Mouse (Mus musculus): Measurements from ENCODE around the gene Katnal1.

Katnal1 gene

GRCm38 (mm10) chr5:148935071-148935821 lies 6.1 kb upstream of the Katnal1 start:
- in situ Hi-C loops (cut with MboI; ENCODE audit: low pct_unique_long_range_greater_than_20kb in 1 of 2, low sequenced_read_pairs in 2 of 2, unreplicated experiment in 1 of 2), result no loop called here

- in situ Hi-C loops (cut with MboI; ENCODE audit: low pct_unique_long_range_greater_than_20kb in 1 of 2, low sequenced_read_pairs in 2 of 2, unreplicated experiment in 1 of 2), result no loop called here
Observed at GRCm38 (mm10) chr5:148934457-148934856, 5.3 kb upstream of the Katnal1 start.

- in situ Hi-C loops (cut with MboI; ENCODE audit: low pct_unique_long_range_greater_than_20kb in 1 of 2, low sequenced_read_pairs in 2 of 2, unreplicated experiment in 1 of 2), result no loop called here
Observed at GRCm38 (mm10) chr5:148933767-148934166, 4.6 kb upstream of the Katnal1 start.

- in situ Hi-C loops (cut with MboI; ENCODE audit: low pct_unique_long_range_greater_than_20kb in 1 of 2, low sequenced_read_pairs in 2 of 2, unreplicated experiment in 1 of 2), result no loop called here
Observed at GRCm38 (mm10) chr5:148931301-148931700, 2.2 kb upstream of the Katnal1 start.

- in situ Hi-C loops (cut with MboI; ENCODE audit: low pct_unique_long_range_greater_than_20kb in 1 of 2, low sequenced_read_pairs in 2 of 2, unreplicated experiment in 1 of 2), result no loop called here
Observed at GRCm38 (mm10) chr5:148928382-148929115, 571 bp downstream of the Katnal1 start.

- in situ Hi-C loops (cut with MboI; ENCODE audit: low pct_unique_long_range_greater_than_20kb in 1 of 2, low sequenced_read_pairs in 2 of 2, unreplicated experiment in 1 of 2), result no loop called here
Observed at GRCm38 (mm10) chr5:148927717-148928223, 1.4 kb downstream of the Katnal1 start.

- in situ Hi-C loops (cut with MboI; ENCODE audit: low pct_unique_long_range_greater_than_20kb in 1 of 2, low sequenced_read_pairs in 2 of 2, unreplicated experiment in 1 of 2), result no loop called here
Observed at GRCm38 (mm10) chr5:148924586-148924985, 4.5 kb downstream of the Katnal1 start.

- in situ Hi-C loops (cut with MboI; ENCODE audit: low pct_unique_long_range_greater_than_20kb in 1 of 2, low sequenced_read_pairs in 2 of 2, unreplicated experiment in 1 of 2), result no loop called here
Observed at GRCm38 (mm10) chr5:148924051-148924450, 5.1 kb downstream of the Katnal1 start.

GRCm38 (mm10) chr5:148923408-148923807 lies 5.7 kb downstream of the Katnal1 start:
- in situ Hi-C loops (cut with MboI; ENCODE audit: low pct_unique_long_range_greater_than_20kb in 1 of 2, low sequenced_read_pairs in 2 of 2, unreplicated experiment in 1 of 2), result no loop called here

- in situ Hi-C loops (cut with MboI; ENCODE audit: low pct_unique_long_range_greater_than_20kb in 1 of 2, low sequenced_read_pairs in 2 of 2, unreplicated experiment in 1 of 2), result no loop called here
Observed at GRCm38 (mm10) chr5:148922773-148923172, 6.3 kb downstream of the Katnal1 start.

GRCm38 (mm10) chr5:148918049-148918448 lies 11.1 kb downstream of the Katnal1 start:
- in situ Hi-C loops (cut with MboI; ENCODE audit: low pct_unique_long_range_greater_than_20kb in 1 of 2, low sequenced_read_pairs in 2 of 2, unreplicated experiment in 1 of 2), result no loop called here

GRCm38 (mm10) chr5:148916775-148917174 lies 12.3 kb downstream of the Katnal1 start:
- in situ Hi-C loops (cut with MboI; ENCODE audit: low pct_unique_long_range_greater_than_20kb in 1 of 2, low sequenced_read_pairs in 2 of 2, unreplicated experiment in 1 of 2), result no loop called here

- in situ Hi-C loops (cut with MboI; ENCODE audit: low pct_unique_long_range_greater_than_20kb in 1 of 2, low sequenced_read_pairs in 2 of 2, unreplicated experiment in 1 of 2), result no loop called here
Observed at GRCm38 (mm10) chr5:148912262-148912661, 16.9 kb downstream of the Katnal1 start.

- in situ Hi-C loops (cut with MboI; ENCODE audit: low pct_unique_long_range_greater_than_20kb in 1 of 2, low sequenced_read_pairs in 2 of 2, unreplicated experiment in 1 of 2), result no loop called here
Observed at GRCm38 (mm10) chr5:148910066-148910465, 19.1 kb downstream of the Katnal1 start.

- in situ Hi-C loops (cut with MboI; ENCODE audit: low pct_unique_long_range_greater_than_20kb in 1 of 2, low sequenced_read_pairs in 2 of 2, unreplicated experiment in 1 of 2), result no loop called here
Observed at GRCm38 (mm10) chr5:148909402-148909801, 19.7 kb downstream of the Katnal1 start.

GRCm38 (mm10) chr5:148909057-148909395 lies 20.1 kb downstream of the Katnal1 start:
- in situ Hi-C loops (cut with MboI; ENCODE audit: low pct_unique_long_range_greater_than_20kb in 1 of 2, low sequenced_read_pairs in 2 of 2, unreplicated experiment in 1 of 2), result no loop called here

- in situ Hi-C loops (cut with MboI; ENCODE audit: low pct_unique_long_range_greater_than_20kb in 1 of 2, low sequenced_read_pairs in 2 of 2, unreplicated experiment in 1 of 2), result no loop called here
Observed at GRCm38 (mm10) chr5:148908191-148909056, 20.7 kb downstream of the Katnal1 start.

- in situ Hi-C loops (cut with MboI; ENCODE audit: low pct_unique_long_range_greater_than_20kb in 1 of 2, low sequenced_read_pairs in 2 of 2, unreplicated experiment in 1 of 2), result no loop called here
Observed at GRCm38 (mm10) chr5:148906305-148906704, 22.8 kb downstream of the Katnal1 start.

- in situ Hi-C loops (cut with MboI; ENCODE audit: low pct_unique_long_range_greater_than_20kb in 1 of 2, low sequenced_read_pairs in 2 of 2, unreplicated experiment in 1 of 2), result no loop called here
Observed at GRCm38 (mm10) chr5:148904846-148905245, 24.3 kb downstream of the Katnal1 start.

All from mouse embryonic stem cell (cell line).